Mouse (Mus musculus) testis, adult 10 weeks (tissue): ENCODE data around the gene Rbp2. TPM values are rescaled to one million over a fixed set of nuclear protein-coding genes. Genes with fewer than 3 reads are reported as not detected.

ENCODE experiments used
- polyA plus RNA-seq: library from polyadenylated mRNA; stranded (reverse); fragments of 350-450 nt; fragmentation: Illumina TruSeq; extraction: RNeasy Lipid Tissue Mini Kit (QIAGEN cat#74804); gene quantifications from one replicate; pipeline ENCODE4 v1.2.3, GENCODE M21; 2014; ENCODE audit warnings: low read depth, low replicate concordance

The Rbp2 gene
- not detected for polyA plus RNA-seq

GRCm38 (mm10) chr9:98485815-98486214 lies at the start of gene Rbp2:
Rbp2 (plus strand) TSS chr9:98486115.

Other genes starting within 250 kb of the Rbp2 start
- 15.0 TPM for gene Nmnat3, start 198.7 kb upstream of the Rbp2 start, polyA plus RNA-seq
- 0.57 TPM for gene Rbp1, start 63.2 kb upstream of the Rbp2 start, polyA plus RNA-seq
- gene Copb2, start 77.6 kb downstream of the Rbp2 start, polyA plus RNA-seq, result 124 TPM
- 105 TPM for gene Mrps22, start 115.5 kb downstream of the Rbp2 start, polyA plus RNA-seq